Mouse (Mus musculus) myocyte (in vitro differentiated cells): ENCODE results near the gene Gfra1.

ENCODE experiments used
- CEBPB ChIP-seq: IDR thresholded peaks from 2 replicates; pipeline ENCODE4 v1.6.1; 2011; ENCODE audit warnings: mild to moderate bottlenecking, moderate library complexity; ENCODE audit not compliant: poor library complexity, insufficient read depth, severe bottlenecking
- E2F4 ChIP-seq: IDR thresholded peaks from one replicate; pipeline ENCODE4 v1.6.1; 2011; ENCODE audit warnings: mild to moderate bottlenecking, control low read depth, moderate library complexity; ENCODE audit not compliant: insufficient read depth
- MAX ChIP-seq: IDR thresholded peaks from one replicate; pipeline ENCODE4 v1.6.1; 2011; ENCODE audit warnings: low read depth, mild to moderate bottlenecking, control low read depth
- MYOD1 ChIP-seq, 3 experiments: IDR thresholded peaks; one replicate each; pipeline ENCODE4 v1.6.1; 2011; ENCODE audit warnings: control low read depth in 2 of 3, low read depth in 2 of 3, mild to moderate bottlenecking in 2 of 3, moderate library complexity in 1 of 3; ENCODE audit not compliant: insufficient read length in 2 of 3, control insufficient read depth in 1 of 3
- MYOG ChIP-seq, 3 experiments: IDR thresholded peaks; one replicate each; pipeline ENCODE4 v1.6.1; 2011; ENCODE audit warnings: control low read depth in 2 of 3, low read depth in 2 of 3, mild to moderate bottlenecking in 2 of 3; ENCODE audit not compliant: insufficient read length in 2 of 3, control insufficient read depth in 1 of 3, insufficient read depth in 1 of 3
- POLR2A ChIP-seq: IDR thresholded peaks from one replicate; pipeline ENCODE4 v1.6.1; 2011; ENCODE audit warnings: low read depth, mild to moderate bottlenecking, control low read depth, moderate library complexity; ENCODE audit not compliant: insufficient read length
- POLR2AphosphoS2 ChIP-seq: IDR thresholded peaks from one replicate; pipeline ENCODE4 v1.6.1; 2011; ENCODE audit warnings: low read depth, control low read depth; ENCODE audit not compliant: insufficient read length
- SRF ChIP-seq: IDR thresholded peaks from one replicate; pipeline ENCODE4 v1.6.1; 2011; ENCODE audit warnings: low read depth; ENCODE audit not compliant: control insufficient read depth, insufficient read length
- TCF12 ChIP-seq: IDR thresholded peaks from one replicate; pipeline ENCODE4 v1.6.1; 2011; ENCODE audit warnings: mild to moderate bottlenecking, control low read depth; ENCODE audit not compliant: poor library complexity, insufficient read depth, severe bottlenecking
- TCF3 ChIP-seq: IDR thresholded peaks from one replicate; pipeline ENCODE4 v1.6.1; 2011; ENCODE audit warnings: low read depth, control low read depth; ENCODE audit not compliant: insufficient read length
- USF1 ChIP-seq: IDR thresholded peaks from one replicate; pipeline ENCODE4 v1.6.1; 2011; ENCODE audit warnings: low read depth, mild to moderate bottlenecking, control low read depth, moderate library complexity

GRCm38 (mm10) chr19:58413290-58413689 lies 42.4 kb downstream of the Gfra1 start:
- TF ChIP-seq USF1 = no peak
- no peak for TF ChIP-seq E2F4
- no peak for TF ChIP-seq POLR2A
- no peak for TF ChIP-seq MAX
- TF ChIP-seq MYOD1 (IDR thresholded peaks at IDR 0.05; ENCODE audit: control insufficient read depth in 1 of 3, insufficient read length in 2 of 3, low read depth in 2 of 3) = no peak
- no peak for TF ChIP-seq MYOG (IDR thresholded peaks at IDR 0.05; ENCODE audit: control insufficient read depth in 1 of 3, insufficient read depth in 1 of 3, insufficient read length in 2 of 3, low read depth in 2 of 3)
- TF ChIP-seq CEBPB = no peak
- no peak for TF ChIP-seq POLR2AphosphoS2
- no peak for TF ChIP-seq TCF3
- TF ChIP-seq TCF12 = no peak
- TF ChIP-seq SRF = no peak
